In genomic region chr2:46441348-46441747, GRCm38 (mm10) we compare ENCODE assay signal across 25 mouse cellular contexts.
A peak's percentile ranks its signal among the peaks of the same experiment; 100 is the strongest.
DNase-seq lines count a peak whose midpoint lies in the region; ATAC-seq and TF ChIP-seq lines count a peak whose summit lies in the region.
"Had no signal": no experiment of that assay in that cellular context is flagged by ENCODE, and none has a peak within 500 bp of the region (broad histone marks: within the 10 kb centered on the region; RNA-seq: fewer than 3 reads in every experiment).

No protein-coding gene starts in this region.

- intact Hi-C loops in gastrocnemius, adult 2 months (cut with DNase I): loop anchor here (5.0 kb wide), 1 partner anchor 1324 kb away; the partner anchor contains the start of gene Zeb2
- intact Hi-C loops in gastrocnemius, postnatal 14 days (cut with DNase I; ENCODE audit: low total_unique reads): no loop called here

- H3K9ac ChIP-seq in kidney, embryonic 16.5 days (replicated peaks; ENCODE audit: low read length): no peak overlapping the region
- H3K9ac ChIP-seq: forebrain, embryonic 13.5 days; heart, embryonic 13.5 days; hindbrain, embryonic 15.5 days; kidney, embryonic 15.5 days; liver, embryonic 15.5 days; neural tube, embryonic 15.5 days; stomach, embryonic 15.5 days had no signal

- ATAC-seq in kidney, embryonic 16.5 days (ENCODE audit: low FRiP score, low TSS enrichment): no peak
- ATAC-seq: forebrain, embryonic 13.5 days; Patski had no signal

- WGBS in kidney, adult 2 months: 79% methylated on average over 5 of the region's 5 CpGs
- 90% methylated on average over 5 of the region's 5 CpGs for WGBS in kidney, embryonic 16.5 days

- TF ChIP-seq POLR2A in kidney, adult 2 months (IDR thresholded peaks at IDR 0.05; ENCODE audit: low read depth, low read length): no peak

- no peaks in the 10 kb centered on the region for H3K36me3 ChIP-seq in kidney, adult 2 months (ENCODE audit: control insufficient read depth, insufficient read depth, low read length)
- no peaks in the 10 kb centered on the region for H3K36me3 ChIP-seq in kidney, embryonic 16.5 days (ENCODE audit: insufficient read depth, low read length)
- H3K36me3 ChIP-seq: heart, embryonic 13.5 days; hindbrain, embryonic 15.5 days; kidney, embryonic 15.5 days; liver, embryonic 15.5 days; neural tube, embryonic 15.5 days; stomach, embryonic 15.5 days had no signal

- peaks cover 3% of the 10 kb centered on the region for H3K4me1 ChIP-seq in kidney, adult 2 months (ENCODE audit: control insufficient read depth, insufficient read depth, low read length)
- peaks cover 13% of the 10 kb centered on the region for H3K4me1 ChIP-seq in kidney, embryonic 16.5 days (ENCODE audit: insufficient read depth, low read length)

- no peaks in the 10 kb centered on the region for H3K9me3 ChIP-seq in kidney, embryonic 16.5 days (ENCODE audit: low read length)
- H3K9me3 ChIP-seq: forebrain, embryonic 13.5 days; heart, embryonic 13.5 days; hindbrain, embryonic 15.5 days; kidney, embryonic 15.5 days; liver, embryonic 15.5 days; neural tube, embryonic 15.5 days; stomach, embryonic 15.5 days had no signal

- H3K4me3 ChIP-seq in gastrocnemius, adult 2 months: no peak overlapping the region
- no peak overlapping the region for H3K4me3 ChIP-seq in kidney, adult 2 months (ENCODE audit: insufficient read depth, low read depth, low read length)
- no peak overlapping the region for H3K4me3 ChIP-seq in kidney, embryonic 16.5 days (ENCODE audit: low read length)
- H3K4me3 ChIP-seq: forebrain, embryonic 13.5 days; heart, embryonic 13.5 days; hindbrain, embryonic 15.5 days; kidney, embryonic 15.5 days; liver, embryonic 15.5 days; neural tube, embryonic 15.5 days; stomach, embryonic 15.5 days had no signal

- H3K27me3 ChIP-seq in kidney, adult 2 months (replicated peaks; ENCODE audit: control insufficient read depth, insufficient read depth, low read length): no peaks in the 10 kb centered on the region
- no peaks in the 10 kb centered on the region for H3K27me3 ChIP-seq in kidney, embryonic 16.5 days (ENCODE audit: insufficient read depth, low read length)
- H3K27me3 ChIP-seq: heart, embryonic 13.5 days; hindbrain, embryonic 15.5 days; kidney, embryonic 15.5 days; liver, embryonic 15.5 days; neural tube, embryonic 15.5 days; Patski; stomach, embryonic 15.5 days had no signal

- TF ChIP-seq CTCF in gastrocnemius, adult 2 months (IDR thresholded peaks at IDR 0.05): no peak
- TF ChIP-seq CTCF in kidney, adult 2 months (conservative IDR thresholded peaks at IDR 0.05; ENCODE audit: insufficient read depth, insufficient read length, low read depth, low read length): no peak

- no peak overlapping the region for H3K4me2 ChIP-seq in kidney, embryonic 16.5 days (replicated peaks; ENCODE audit: low read depth, low read length)
- H3K4me2 ChIP-seq: forebrain, embryonic 13.5 days; heart, embryonic 13.5 days; hindbrain, embryonic 15.5 days; kidney, embryonic 15.5 days; liver, embryonic 15.5 days; midbrain, embryonic 11.5 days; neural tube, embryonic 15.5 days; stomach, embryonic 15.5 days had no signal

- DNase-seq in gastrocnemius, adult 2 months: no peak
- DNase-seq in gastrocnemius, postnatal 14 days: no peak
- DNase-seq in kidney, adult 2 months: peak; percentile 12
- DNase-seq in adipocyte (ENCODE audit: low spot score): peak; percentile 80
- DNase-seq in lung, postnatal 36 days: peak; percentile 52
- DNase-seq in testis, postnatal 10 days (ENCODE audit: low spot score): no peak
- no peak for DNase-seq in cerebellum, adult 9-11 months
- DNase-seq: adrenal gland, adult 2 months; cerebellum, adult 8-10 months; gastrocnemius, postnatal 10 days; heart, postnatal 4 days; layer of hippocampus, adult 9-11 months; liver; right cerebral cortex, adult 18-20 months; right cerebral cortex, postnatal 4 days had no signal

- H3K27ac ChIP-seq in gastrocnemius, adult 2 months: peak overlapping the region; percentile 85
- no peak overlapping the region for H3K27ac ChIP-seq in kidney, adult 2 months (ENCODE audit: insufficient read depth, low read depth, low read length)
- no peak overlapping the region for H3K27ac ChIP-seq in kidney, embryonic 16.5 days (ENCODE audit: low read length)
- H3K27ac ChIP-seq: forebrain, embryonic 13.5 days; hindbrain, embryonic 15.5 days; liver, embryonic 15.5 days; neural tube, embryonic 15.5 days; stomach, embryonic 15.5 days had no signal

Comparison
In these comparisons a context has a peak if more than half of its experiments do, and no peak if none do; other contexts are left out.
1. DNase-seq: peak in kidney, adult 2 months (single experiment), adipocyte (single experiment) and lung, postnatal 36 days (single experiment); none in gastrocnemius, adult 2 months (single experiment), gastrocnemius, postnatal 14 days (single experiment), testis, postnatal 10 days (single experiment) and cerebellum, adult 9-11 months (single experiment).